Mouse (Mus musculus) myocyte (in vitro differentiated cells): ENCODE data around the gene Ercc6.

Source experiments
- E2F4 ChIP-seq: IDR thresholded peaks from one replicate; pipeline ENCODE4 v1.6.1; 2011; ENCODE audit warnings: mild to moderate bottlenecking, control low read depth, moderate library complexity; ENCODE audit not compliant: insufficient read depth
- MAX ChIP-seq: IDR thresholded peaks from one replicate; pipeline ENCODE4 v1.6.1; 2011; ENCODE audit warnings: low read depth, mild to moderate bottlenecking, control low read depth
- MYOD1 ChIP-seq, 3 experiments: IDR thresholded peaks; one replicate each; pipeline ENCODE4 v1.6.1; 2011; ENCODE audit warnings: control low read depth in 2 of 3, low read depth in 2 of 3, mild to moderate bottlenecking in 2 of 3, moderate library complexity in 1 of 3; ENCODE audit not compliant: insufficient read length in 2 of 3, control insufficient read depth in 1 of 3
- POLR2A ChIP-seq: IDR thresholded peaks from one replicate; pipeline ENCODE4 v1.6.1; 2011; ENCODE audit warnings: low read depth, mild to moderate bottlenecking, control low read depth, moderate library complexity; ENCODE audit not compliant: insufficient read length
- POLR2AphosphoS2 ChIP-seq: IDR thresholded peaks from one replicate; pipeline ENCODE4 v1.6.1; 2011; ENCODE audit warnings: low read depth, control low read depth; ENCODE audit not compliant: insufficient read length
- TCF3 ChIP-seq: IDR thresholded peaks from one replicate; pipeline ENCODE4 v1.6.1; 2011; ENCODE audit warnings: low read depth, control low read depth; ENCODE audit not compliant: insufficient read length
- USF1 ChIP-seq: IDR thresholded peaks from one replicate; pipeline ENCODE4 v1.6.1; 2011; ENCODE audit warnings: low read depth, mild to moderate bottlenecking, control low read depth, moderate library complexity

GRCm38 (mm10) chr14:32561428-32561827, 48.1 kb downstream of the Ercc6 start:
- no peak for TF ChIP-seq POLR2A
- no peak for TF ChIP-seq TCF3
- no peak for TF ChIP-seq MYOD1 (IDR thresholded peaks at IDR 0.05; ENCODE audit: control insufficient read depth in 1 of 3, insufficient read length in 2 of 3, low read depth in 2 of 3)
- TF ChIP-seq POLR2AphosphoS2, result no peak
- no peak for TF ChIP-seq USF1
- TF ChIP-seq E2F4, result no peak
- no peak for TF ChIP-seq MAX
